Mouse (Mus musculus): ENCODE results near the gene Nedd4. TPM values are rescaled to one million over a fixed set of nuclear protein-coding genes. Genes with fewer than 3 reads are reported as not detected.

Nedd4 gene
- total RNA-seq (2012; rRNA removed) = 167 and 175 TPM in 2 replicates
- polyA plus RNA-seq (2012; ENCODE audit: insufficient read depth in 1 of 2, insufficient read length in 2 of 2, low read depth in 1 of 2, low replicate concordance in 2 of 2, missing spikeins in 1 of 2) = 100 to 1,000 TPM; 216 to 583 TPM

DNA sequence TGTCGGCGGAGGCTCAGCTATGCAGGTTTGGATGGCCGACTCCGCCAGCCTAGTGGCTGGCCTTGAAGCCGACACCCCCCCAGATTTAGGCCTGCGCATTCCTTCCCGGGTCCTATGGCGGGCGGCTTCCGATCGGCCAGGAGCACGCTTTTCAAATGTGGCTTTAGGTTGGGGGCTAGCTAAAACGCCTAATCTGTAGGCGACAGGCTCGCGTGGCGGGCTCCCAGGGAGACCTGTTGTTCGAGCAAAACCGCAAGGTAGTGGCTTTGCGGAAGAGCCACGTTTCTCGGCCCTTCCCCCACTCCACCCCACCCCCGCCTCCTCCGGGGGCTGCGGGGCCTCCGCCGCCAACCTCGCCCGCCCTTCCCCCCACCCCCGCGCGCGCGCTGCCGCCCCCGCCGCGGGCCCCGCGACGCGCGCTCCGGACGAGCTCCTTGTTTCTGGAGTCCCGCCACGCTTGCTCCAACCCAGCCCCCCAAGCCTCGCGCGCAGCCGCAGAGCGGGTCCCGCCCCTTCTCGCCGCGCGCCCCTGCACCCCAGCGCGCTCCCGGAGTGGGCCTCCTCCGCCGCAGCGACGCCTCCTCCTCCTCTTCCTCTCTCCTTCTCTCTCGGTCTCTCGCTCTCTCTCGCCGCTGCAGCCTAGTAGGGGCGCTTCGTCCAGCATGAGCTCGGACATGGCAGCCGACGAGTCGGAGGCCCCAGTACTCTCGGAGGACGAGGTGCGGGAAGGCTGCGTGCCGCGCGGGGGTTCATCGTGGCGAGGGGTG lies at the start of gene Nedd4:
Nedd4 (plus strand) TSS at position 452 of the 767 bp plus-strand sequence.
- peak; percentile 94 for DNase-seq (ENCODE audit: low read depth, low spot score)
- no peaks in the 10 kb centered on the region for H3K27me3 ChIP-seq (ENCODE audit: control insufficient read depth in 1 of 2, insufficient read depth in 2 of 2, low read length in 2 of 2)
- H3K4me3 ChIP-seq (ENCODE audit: control insufficient read depth in 1 of 2, insufficient read depth in 1 of 2, low read depth in 2 of 2, low read length in 2 of 2) = peak within 1 kb of the TSS; percentile 63 to 75
- H3K4me1 ChIP-seq (ENCODE audit: control insufficient read depth in 1 of 2, insufficient read depth in 2 of 2, low read length in 2 of 2) = peaks cover 15 to 29% of the 10 kb centered on the region in 2 experiments
- no peaks in the 10 kb centered on the region for H3K9me3 ChIP-seq (replicated peaks; ENCODE audit: insufficient read depth, low read length)
- peaks cover 0 to 48% of the 10 kb centered on the region in 2 experiments for H3K36me3 ChIP-seq (ENCODE audit: control insufficient read depth in 1 of 2, insufficient read depth in 2 of 2, low read length in 2 of 2)
- peaks cover 48% of the 10 kb centered on the region for H3K79me2 ChIP-seq (ENCODE audit: control insufficient read depth, insufficient read depth, low read length, poor library complexity)
- peak within 1 kb of the TSS; percentile 98 for H3K9ac ChIP-seq (ENCODE audit: control insufficient read depth, low read depth, low read length, poor library complexity, severe bottlenecking)
- peak within 1 kb of the TSS; percentile 99 for H3K27ac ChIP-seq (ENCODE audit: control insufficient read depth, low read depth, low read length)
- TF ChIP-seq RCOR1 (IDR thresholded peaks at IDR 0.05; ENCODE audit: low read depth, low read length) (no peak), MXI1 (IDR thresholded peaks at IDR 0.05; ENCODE audit: low read depth, low read length) (0 out of 2 replicates have a peak, but pooled peaks have one; percentile 11), TAL1 (IDR thresholded peaks at IDR 0.05; ENCODE audit: low read length) (peak; percentile 72), TBP (IDR thresholded peaks at IDR 0.05; ENCODE audit: low read depth, low read length) (0 out of 2 replicates have a peak, but pooled peaks have one; percentile 24), USF1 (IDR thresholded peaks at IDR 0.05; ENCODE audit: low read depth, low read length) (no peak), CTCF (IDR thresholded peaks at IDR 0.05 in 2 of 3, conservative IDR thresholded peaks at IDR 0.05 in 1 of 3; ENCODE audit: control insufficient read depth in 1 of 3, insufficient read depth in 1 of 3, low read depth in 2 of 3, low read length in 3 of 3, poor library complexity in 1 of 3, severe bottlenecking in 1 of 3) (no peak), POLR2AphosphoS5 (IDR thresholded peaks at IDR 0.05; ENCODE audit: borderline replicate concordance, low read depth, low read length) (no peak), KAT2A (conservative IDR thresholded peaks at IDR 0.05; ENCODE audit: low read depth, low read length) (no peak; the same call in 1 of the 2 replicates), E2F4 (IDR thresholded peaks at IDR 0.05; ENCODE audit: borderline replicate concordance, low read depth, low read length) (no peak; the same call in 1 of the 2 replicates), HCFC1 (IDR thresholded peaks at IDR 0.05; ENCODE audit: low read depth, low read length) (0 out of 2 replicates have a peak, but pooled peaks have one; percentile 43), ZKSCAN1 (IDR thresholded peaks at IDR 0.05; ENCODE audit: low read depth, low read length) (no peak), POLR2A (IDR thresholded peaks at IDR 0.05; ENCODE audit: control insufficient read depth in 1 of 2, insufficient read depth in 1 of 2, low read depth in 1 of 2, low read length in 2 of 2, poor library complexity in 1 of 2) (peak; percentile 57 to 62), NELFE (IDR thresholded peaks at IDR 0.05; ENCODE audit: low read depth, low read length) (peak; percentile 86), ETS1 (IDR thresholded peaks at IDR 0.05; ENCODE audit: low read depth, low read length) (peak; percentile 17; the same call in 1 of the 2 replicates), BHLHE40 (IDR thresholded peaks at IDR 0.05; ENCODE audit: borderline replicate concordance, low read depth, low read length) (no peak), ZNF384 (IDR thresholded peaks at IDR 0.05; ENCODE audit: low read depth, low read length) (no peak), EP300 (IDR thresholded peaks at IDR 0.05; ENCODE audit: low read depth in 1 of 2, low read length in 2 of 2) (no peak; a peak in 1 of 4 replicates), CHD2 (IDR thresholded peaks at IDR 0.05; ENCODE audit: low read length) (no peak), MYB (IDR thresholded peaks at IDR 0.05; ENCODE audit: low read depth, low read length) (no peak), ZMIZ1 (IDR thresholded peaks at IDR 0.05; ENCODE audit: low read depth, low read length) (peak; percentile 83), GABPA (IDR thresholded peaks at IDR 0.05; ENCODE audit: low read depth, low read length) (no peak), MAX (IDR thresholded peaks at IDR 0.05; ENCODE audit: low read length) (0 out of 2 replicates have a peak, but pooled peaks have one; percentile 4), MEF2A (IDR thresholded peaks at IDR 0.05; ENCODE audit: extremely low read depth, insufficient replicate concordance, low read depth, low read length, poor library complexity, severe bottlenecking) (no peak), USF2 (IDR thresholded peaks at IDR 0.05; ENCODE audit: borderline replicate concordance in 1 of 2, insufficient read depth in 1 of 2, low read depth in 1 of 2, low read length in 2 of 2) (no peak), MAFK (IDR thresholded peaks at IDR 0.05; ENCODE audit: borderline replicate concordance, low read depth, low read length) (no peak), SIN3A (IDR thresholded peaks at IDR 0.05; ENCODE audit: low read length) (peak; percentile 65; the same call in 1 of the 2 replicates), MYC (IDR thresholded peaks at IDR 0.05; ENCODE audit: low read depth, low read length) (peak; percentile 61), RAD21 (IDR thresholded peaks at IDR 0.05; ENCODE audit: low read depth, low read length) (no peak), JUND (IDR thresholded peaks at IDR 0.05; ENCODE audit: low read depth, low read length) (no peak), CHD1 (IDR thresholded peaks at IDR 0.05; ENCODE audit: low read depth, low read length) (no peak; the same call in 1 of the 2 replicates), SMC3 (IDR thresholded peaks at IDR 0.05; ENCODE audit: low read depth, low read length) (no peak), ZC3H11A (IDR thresholded peaks at IDR 0.05; ENCODE audit: low read depth, low read length) (no peak), UBTF (IDR thresholded peaks at IDR 0.05; ENCODE audit: borderline replicate concordance, insufficient read depth, low read depth, low read length) (0 out of 2 replicates have a peak, but pooled peaks have one; percentile 28), NRF1 (IDR thresholded peaks at IDR 0.05; ENCODE audit: insufficient read depth, low read depth, low read length, poor library complexity, severe bottlenecking) (peak; percentile 90)
